Mouse (Mus musculus) erythroid progenitor cell, adult 5-6 weeks (primary cell): ENCODE results near the gene Ankrd17. TPM values are rescaled to one million over a fixed set of nuclear protein-coding genes. Genes with fewer than 3 reads are reported as not detected.

Experiments used
- ATAC-seq: replicated peaks from 2 replicates; pipeline ENCODE4 v1.8.0; 2016; ENCODE audit warnings: moderate number of reproducible peaks, mild to moderate bottlenecking, moderate TSS enrichment, inconsistent platforms; ENCODE audit not compliant: poor library complexity, low FRiP score, severe bottlenecking
- total RNA-seq, 2 experiments: library from RNA; stranded (forward) in 1 of 2; stranded (reverse) in 1 of 2; fragments of 150-400 nt in 1 of 2; fragments of 186-747, 209-891 nt in 1 of 2; gene quantifications; 2 replicates each; pipeline versions ENCODE4 v1.2.3 to v1.2.4; 2015 to 2017; ENCODE audit warnings: low replicate concordance in 2 of 2

The Ankrd17 gene
- total RNA-seq (2015; ENCODE audit: low replicate concordance) = 105 and 121 TPM in 2 replicates
- total RNA-seq (2017; ENCODE audit: low replicate concordance) = 141 and 214 TPM in 2 replicates

DNA sequence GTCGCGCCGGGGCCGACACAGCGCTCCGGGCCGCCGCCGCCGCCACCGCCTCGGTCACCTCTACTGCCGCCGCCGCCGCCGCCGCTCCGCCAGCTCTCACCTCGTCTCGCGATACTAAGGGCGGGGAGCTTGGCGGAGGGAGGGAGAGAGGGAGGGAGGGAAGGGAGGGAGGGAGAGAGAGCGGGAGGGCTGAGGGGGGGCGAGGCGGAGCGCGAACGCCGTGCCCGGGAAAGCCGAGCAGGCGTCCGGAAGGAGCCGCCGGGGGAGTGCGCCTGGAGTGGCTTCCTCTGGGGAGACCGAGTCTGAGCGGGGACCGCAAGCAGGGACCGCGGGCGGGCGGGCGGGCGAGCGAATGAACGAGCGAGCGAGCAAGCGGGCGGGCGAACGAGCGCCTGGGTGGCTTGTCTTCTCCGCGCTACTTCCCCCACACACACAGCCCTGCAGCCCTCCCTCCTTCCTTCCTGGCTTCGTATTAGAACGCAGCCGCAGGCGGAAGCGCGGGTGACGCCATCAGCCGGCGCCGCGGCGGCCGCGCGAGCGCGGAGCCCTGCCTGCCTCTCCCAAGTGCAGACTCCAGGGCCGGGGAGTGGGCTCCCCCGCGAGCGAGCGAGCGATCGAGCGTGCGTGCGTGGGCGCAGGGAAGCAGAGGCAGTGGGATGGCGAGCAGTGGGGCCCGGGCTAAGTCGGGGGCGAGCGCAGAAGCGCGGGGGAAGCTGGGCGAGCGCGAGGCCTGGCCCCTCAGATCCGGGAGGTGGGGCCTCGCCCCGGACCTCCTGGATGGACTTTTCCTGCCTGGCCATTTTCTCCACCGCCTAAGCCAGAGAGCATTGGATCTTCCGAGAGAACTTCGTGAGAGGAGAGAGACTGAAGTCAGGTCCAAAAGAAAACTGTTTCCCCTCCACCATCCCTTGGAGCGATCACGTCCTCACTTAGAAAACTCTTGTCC, at the start of gene Ankrd17:
Ankrd17 (minus strand) TSS at position 457 of the 946 bp plus-strand sequence.
- ATAC-seq = peak; percentile 80

DNA sequence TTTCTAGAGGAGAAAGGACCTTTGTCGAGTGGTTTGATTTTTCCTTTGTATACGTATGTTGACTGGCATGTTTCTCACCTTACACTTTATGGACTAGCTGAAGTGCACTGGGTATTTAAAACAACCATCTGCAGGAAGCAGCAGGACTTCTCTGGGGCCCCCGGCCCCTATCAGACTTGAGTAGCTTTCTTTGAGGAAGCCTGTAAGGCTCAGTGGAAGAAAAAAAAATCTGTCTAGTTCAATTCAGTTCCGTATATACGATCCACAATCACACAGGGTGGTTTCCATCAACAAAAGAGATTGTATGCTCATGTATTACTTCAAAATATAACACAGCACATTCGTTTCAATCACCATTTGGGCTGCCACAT, 48.5 kb upstream of the Ankrd17 start:
- ATAC-seq = no peak

DNA sequence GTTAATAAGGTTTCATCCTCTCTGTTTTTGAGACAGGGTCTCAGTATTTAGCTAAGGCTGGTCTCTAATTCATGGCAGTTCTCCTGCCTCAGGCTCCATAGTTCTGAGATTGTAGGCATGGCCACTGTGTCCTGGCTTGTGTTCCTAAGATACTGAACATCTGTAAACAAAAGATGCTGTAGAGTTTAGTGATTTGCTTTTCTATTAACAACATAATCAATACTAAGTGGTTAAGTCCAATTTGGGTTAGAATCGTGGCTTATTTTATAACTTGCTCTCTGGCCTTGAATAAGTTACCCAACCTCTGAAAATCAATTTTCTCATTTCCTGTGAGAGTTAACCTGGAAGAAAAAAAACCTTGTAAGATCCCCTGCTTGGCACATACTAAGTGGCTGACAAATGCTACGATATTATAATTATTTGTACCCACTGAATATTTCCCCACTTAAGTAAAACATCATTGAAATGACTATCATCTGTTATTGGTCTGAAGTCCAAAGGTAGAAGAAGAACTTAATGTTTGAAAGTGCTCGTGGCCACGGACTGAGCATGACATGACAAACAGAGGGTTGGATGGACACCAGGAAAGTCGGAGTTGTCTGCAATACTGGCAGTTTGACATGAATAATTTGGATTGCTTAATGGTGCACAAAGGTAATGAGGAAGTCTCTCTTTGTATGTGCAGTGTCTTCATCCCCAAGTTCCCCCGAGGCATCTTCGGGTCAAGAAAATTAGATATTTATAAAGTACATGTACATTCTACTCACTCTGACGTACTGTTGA, 48.0 kb upstream of the Ankrd17 start:
- ATAC-seq = no peak

DNA sequence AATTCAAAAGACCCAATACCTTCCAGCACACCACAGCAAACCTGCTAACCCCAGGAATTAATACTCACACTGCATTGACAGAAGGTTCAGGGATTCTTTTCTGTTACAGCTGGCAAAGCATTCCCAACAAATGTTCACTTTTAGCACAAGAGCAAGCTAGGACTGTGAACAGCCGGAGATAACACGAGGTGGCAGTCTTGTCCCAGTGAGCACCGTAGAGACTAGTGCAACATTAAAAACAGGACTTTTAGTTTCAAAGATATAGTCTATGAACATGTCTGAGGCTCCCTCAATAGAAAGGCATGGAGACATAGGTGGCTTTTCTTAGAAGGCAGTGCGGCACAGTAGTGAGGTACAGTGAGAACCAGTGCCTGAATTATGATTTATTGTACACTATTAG, 38.8 kb upstream of the Ankrd17 start:
- no peak for ATAC-seq

DNA sequence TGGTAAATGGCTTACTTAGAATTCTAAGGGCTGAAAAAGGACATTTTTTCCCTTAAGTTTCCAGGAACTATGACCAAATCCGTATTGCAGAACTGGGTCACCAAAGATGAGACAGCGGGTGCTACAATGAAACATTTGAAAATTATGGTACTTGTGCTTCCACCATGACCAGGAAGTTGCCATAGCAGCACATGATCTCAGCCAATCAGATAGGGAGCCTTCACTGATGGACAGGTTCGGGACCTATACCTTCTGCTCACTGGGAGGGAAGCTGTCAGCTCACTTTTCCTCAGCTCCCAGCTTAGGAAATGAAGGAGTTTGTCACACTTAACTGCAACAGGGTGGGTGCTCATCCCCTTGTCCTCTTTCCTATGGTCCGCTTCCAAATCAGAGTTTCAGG, 30.4 kb upstream of the Ankrd17 start:
- no peak for ATAC-seq

DNA sequence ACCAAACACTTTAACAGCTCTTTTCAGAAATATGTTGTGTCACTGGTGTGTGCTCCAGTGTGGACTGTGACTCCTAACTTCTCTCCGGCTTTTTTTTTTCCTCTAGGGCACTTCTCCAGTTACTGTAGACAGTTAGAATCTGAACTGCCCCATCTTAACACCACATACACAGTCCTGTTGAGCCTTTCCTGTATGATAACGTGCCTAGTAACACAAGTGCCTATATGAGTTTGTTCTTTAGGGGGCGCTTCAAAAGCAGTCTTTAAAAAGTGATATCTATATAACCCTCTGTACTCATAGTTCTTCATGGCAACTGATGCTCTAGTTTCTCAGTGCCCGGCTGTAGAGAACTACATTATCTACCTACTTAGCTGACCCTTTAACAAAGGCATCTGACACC, 27.9 kb upstream of the Ankrd17 start:
- no peak for ATAC-seq

DNA sequence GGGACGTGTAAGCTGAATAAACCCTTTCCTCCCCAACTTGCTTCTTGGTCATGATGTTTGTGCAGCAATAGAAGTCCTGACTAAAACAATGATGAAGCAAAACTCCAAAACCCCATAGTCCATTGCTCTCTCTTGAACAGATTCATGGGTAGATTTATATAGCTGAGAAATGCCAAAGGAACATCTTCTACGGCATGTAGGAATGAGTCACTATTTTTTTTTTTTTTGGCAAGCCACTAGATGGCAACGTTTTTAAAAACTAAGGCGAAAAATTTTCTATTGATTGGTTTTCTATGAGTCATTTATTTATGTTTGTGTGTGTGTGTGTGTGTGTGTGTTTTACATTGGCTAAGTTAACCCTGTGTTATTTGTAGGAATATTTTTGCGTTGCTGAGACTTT, 27.4 kb upstream of the Ankrd17 start:
- no peak for ATAC-seq

DNA sequence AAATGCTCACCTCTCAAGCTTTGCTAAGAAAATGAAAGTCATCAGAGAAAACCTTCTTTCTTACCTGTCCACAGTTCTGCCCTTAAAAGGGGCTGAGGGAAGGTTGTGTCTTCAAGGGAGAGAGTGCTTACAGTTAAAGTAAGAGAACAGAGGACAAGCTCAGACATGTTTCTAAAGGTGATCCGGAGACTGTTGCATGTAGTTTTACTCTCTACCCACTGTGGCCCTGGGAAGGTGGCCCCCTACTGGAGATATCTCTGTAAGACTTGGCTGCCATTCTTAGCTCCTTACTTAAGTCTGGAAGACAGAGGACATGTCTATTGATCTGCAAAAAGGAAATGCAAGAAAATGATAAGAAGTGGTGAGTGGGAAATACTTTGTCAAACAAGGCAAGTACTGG, 16.7 kb upstream of the Ankrd17 start:
- ATAC-seq = peak; percentile 67

DNA sequence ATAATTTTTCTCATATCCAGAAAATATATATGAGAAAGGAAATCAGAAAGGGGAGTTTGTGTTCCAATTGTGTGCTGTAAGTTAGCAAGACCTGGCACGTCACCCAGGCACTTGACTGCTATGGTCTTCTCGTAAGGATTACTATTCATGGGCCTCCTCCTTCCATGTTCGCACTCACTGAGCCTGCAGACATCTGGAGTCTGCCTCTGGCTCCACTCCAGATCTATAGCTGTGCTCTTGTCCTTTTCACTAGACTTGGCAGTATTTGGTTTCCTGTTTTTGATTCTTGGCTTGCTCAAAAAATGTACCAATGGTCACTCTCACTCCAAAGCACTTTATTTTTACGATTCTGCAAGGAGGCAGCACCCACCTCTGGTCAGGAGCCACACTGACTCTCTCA, 15.1 kb upstream of the Ankrd17 start:
- no peak for ATAC-seq

DNA sequence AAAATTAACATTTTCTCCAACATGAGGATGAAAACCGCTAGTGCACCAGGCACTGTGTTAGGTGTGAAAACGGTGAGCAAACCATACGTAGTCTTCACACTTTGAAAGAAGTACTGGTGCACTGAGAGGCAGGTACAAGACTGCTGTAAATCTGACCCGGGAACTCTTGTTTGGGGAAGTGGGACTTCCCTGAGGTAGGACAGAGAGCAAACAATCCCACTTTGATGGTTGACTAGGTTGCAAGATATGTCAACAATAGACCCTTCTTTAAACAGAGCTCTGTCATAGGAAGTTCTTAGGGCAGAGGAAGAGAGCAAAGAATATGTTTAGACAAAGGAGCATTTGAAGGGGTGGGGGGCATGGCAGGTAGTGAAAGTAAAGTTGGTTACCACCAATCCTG, 7.3 kb upstream of the Ankrd17 start:
- ATAC-seq = no peak

DNA sequence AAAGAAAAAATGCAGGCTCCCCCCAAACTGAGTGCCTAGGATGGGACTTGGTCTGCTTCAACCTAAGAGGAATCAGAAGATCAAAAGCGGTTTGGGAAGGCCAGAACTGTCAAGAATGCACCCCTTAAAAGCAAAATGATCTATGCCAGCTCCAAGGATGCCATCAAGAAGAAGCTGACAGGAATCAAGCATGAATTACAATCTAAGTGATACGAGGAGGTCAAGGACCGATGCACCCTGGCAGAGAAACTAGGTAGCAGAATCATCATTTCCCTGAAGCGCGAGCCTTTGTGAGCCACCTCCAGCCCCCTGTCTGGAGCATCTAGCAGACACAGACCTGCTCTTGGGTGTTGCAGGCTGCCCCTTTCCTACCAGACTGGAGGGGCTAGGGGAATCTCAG, 4.0 kb upstream of the Ankrd17 start:
- ATAC-seq = no peak

DNA sequence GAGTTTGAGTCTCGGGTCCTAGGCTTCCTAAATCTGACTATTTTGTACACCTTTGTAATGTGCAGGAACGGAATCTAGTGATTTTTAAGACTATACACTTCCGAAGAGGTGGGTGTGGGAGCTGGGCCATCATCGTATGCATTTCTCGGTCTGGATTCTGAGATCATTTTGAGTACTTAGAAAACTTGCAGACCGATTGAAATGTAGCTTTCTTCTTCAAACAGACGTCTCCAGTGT, 608 bp upstream of the Ankrd17 start, which contains the start of gene Gm9958:
Gm9958 (plus strand) TSS at position 138 of the 237 bp plus-strand sequence.
- no peak for ATAC-seq

DNA sequence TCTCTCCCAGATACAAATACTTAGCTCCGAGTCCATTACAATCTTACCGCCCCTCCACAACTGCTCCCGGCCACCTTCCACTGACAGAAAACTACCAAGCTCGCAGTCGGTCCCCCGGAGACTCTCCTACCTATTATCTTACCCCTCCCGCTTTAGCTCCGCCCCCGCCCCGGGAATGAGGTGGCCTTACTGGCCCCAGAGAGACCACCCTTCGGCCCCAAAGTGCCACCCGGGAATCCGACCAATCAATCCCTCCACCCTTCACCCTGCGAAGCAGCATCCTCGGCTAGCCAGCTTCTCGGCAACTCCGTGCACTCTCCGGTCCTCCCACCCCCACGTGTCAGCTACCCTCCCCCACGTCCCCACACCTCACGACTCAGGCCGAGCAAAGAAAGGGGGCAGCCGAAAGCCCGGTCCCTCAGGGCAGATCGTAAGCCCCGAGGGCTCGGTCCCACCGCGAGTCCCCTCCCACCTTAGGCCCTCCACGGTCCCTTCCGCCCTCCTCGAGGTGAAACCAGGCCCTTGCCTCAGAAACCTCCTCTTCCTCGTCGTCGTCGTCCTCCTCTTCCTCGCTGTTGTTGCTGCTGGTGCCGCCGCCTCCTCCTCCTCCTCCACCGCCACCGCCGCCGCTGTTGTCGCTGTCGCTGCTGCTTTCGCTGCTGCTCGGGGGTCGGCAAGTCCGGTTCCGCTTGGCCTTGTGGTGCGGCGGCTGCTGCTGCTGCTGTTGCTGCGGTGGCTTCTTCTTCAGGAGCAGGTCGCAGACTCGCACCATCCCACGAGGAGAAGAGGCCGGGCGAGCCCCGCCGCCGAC, 1.0 kb downstream of the Ankrd17 start:
- ATAC-seq = peak; percentile 69

DNA sequence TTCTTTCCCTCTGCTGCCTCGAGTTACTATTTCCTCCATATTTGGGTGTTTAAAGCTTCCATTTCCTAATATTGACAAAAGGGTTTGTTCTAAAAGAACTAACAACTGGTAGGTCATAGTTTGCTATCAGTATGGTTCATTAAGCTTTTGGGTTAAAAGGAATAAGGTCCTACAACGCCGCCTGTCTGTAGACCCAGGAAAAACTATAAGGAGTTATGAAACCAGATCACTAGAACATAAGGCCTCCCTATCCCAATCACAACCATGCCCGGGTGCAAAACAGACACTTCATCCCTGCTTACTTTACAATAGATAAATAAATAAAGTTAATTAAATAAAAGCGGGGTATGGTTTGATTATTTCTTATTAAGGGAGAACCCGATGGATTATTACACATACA, 1.9 kb downstream of the Ankrd17 start:
- peak; percentile 76 for ATAC-seq

DNA sequence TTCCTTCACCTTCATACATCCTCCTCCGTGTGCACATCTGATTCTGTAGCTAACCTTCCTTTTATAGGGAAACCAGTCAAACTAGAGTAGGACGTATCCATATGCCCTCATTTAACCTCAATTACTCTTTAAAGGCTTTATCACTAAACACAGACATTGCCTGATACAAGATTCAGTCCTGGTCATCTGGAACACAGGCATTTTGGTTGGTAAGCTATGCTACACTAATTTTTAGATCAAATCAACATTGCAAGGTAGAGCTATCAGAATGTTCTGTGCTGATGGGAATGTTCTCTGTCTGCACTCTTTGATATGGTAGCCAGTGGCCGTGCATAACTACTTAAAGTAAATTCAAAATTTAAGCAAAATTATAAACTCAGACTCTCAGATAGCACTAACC, 10.6 kb downstream of the Ankrd17 start:
- 0 out of 2 replicates have a peak, but pooled peaks have one; percentile 28 for ATAC-seq

DNA sequence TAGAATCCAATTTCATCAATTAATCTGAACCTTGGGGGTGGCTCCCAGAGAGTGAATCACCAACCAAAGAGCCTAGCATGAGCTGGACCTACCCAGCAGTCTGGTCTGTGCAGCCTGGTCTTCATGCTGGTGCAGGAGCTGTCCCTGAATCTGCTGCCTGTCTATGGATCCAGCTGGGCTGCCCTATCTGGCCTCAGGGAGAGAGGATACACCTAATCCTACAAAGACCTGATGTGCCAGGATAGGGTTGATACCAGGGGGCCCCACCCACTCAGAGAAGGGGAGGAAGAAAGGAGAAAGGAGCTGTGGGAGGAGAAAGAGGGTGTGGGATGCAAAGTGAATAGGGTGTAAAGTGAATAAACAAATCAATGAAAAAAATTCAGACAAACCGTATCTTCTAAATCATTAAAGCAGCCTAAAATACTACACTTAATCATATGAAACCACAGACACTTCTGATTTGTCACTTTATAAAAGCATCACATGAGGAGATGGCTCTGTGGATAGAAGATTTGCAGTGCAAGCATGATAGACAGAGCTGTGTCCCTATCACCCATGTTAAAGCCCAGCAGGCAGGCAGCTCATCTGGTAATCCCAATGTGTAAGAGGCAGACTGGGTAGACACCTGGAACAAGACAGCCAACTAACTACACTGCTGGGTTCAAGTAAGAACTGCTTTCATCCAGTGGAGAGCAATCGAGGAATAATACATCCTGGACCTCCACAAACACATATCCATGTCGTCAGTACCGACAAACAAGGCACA, 12.6 kb downstream of the Ankrd17 start:
- peak; percentile 63 for ATAC-seq

DNA sequence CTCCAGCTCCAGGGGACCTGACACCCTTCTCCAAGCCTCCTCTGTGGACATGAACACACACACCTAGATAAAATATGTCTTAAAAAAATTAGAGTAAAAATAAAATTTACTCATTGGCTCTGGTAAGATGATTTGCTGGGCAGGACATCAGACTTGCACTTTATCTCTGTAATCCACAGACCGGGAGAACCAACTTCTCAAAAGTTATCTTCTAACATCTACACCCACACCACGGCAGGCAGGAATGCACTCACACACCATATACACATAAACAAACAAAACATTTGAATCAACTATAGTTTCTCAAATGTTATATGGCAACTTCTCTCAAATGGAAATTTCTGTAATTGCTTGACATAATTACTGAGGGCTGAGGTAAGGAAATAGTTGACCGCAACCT, 19.5 kb downstream of the Ankrd17 start:
- no peak for ATAC-seq

DNA sequence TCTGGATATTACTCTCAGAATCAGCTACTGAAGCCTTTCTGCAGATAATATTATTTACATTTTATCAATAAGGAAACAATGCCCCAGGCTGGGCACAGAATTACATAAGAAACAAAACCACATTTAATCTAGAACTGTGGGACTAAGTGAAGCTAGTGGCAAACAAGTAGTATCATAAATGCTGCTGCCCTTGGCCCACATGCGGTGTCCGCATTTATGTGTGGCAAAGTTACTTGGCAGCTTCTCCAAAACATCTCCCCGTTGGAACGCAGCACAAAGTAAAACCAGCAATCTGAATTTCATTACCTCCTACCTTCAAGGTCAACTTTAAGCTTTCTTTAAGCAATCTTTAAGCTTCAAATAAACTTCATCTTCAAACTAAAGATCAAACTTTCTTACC, 25.5 kb downstream of the Ankrd17 start:
- ATAC-seq = no peak

DNA sequence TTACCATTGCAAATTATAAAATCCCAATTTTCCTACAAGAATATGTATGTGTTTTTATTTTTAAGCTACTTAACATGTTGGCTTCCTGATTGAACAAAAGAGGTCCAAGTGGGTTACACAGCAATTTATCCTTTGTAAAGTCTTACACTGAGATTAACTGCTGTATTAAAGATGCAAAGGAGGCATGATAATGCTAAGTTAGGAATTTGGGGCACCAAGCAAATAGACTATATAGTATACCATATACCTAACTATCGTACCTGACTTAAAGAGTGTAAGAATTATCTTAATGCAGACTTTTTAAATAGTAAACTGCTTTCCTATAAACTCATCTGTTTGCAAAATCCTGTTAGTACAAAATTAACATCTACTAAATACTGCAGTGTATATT, 26.4 kb downstream of the Ankrd17 start:
- no peak for ATAC-seq
